Mouse (Mus musculus) erythroid progenitor cell, adult 5-6 weeks (primary cell): ENCODE results near the gene Ntrk3. TPM values are rescaled to one million over a fixed set of nuclear protein-coding genes. Genes with fewer than 3 reads are reported as not detected.

Experiments used
- ATAC-seq: replicated peaks from 2 replicates; pipeline ENCODE4 v1.8.0; 2016; ENCODE audit warnings: moderate number of reproducible peaks, mild to moderate bottlenecking, moderate TSS enrichment, inconsistent platforms; ENCODE audit not compliant: poor library complexity, low FRiP score, severe bottlenecking
- total RNA-seq, 2 experiments: library from RNA; stranded (forward) in 1 of 2; stranded (reverse) in 1 of 2; fragments of 150-400 nt in 1 of 2; fragments of 186-747, 209-891 nt in 1 of 2; gene quantifications; 2 replicates each; pipeline versions ENCODE4 v1.2.3 to v1.2.4; 2015 to 2017; ENCODE audit warnings: low replicate concordance in 2 of 2

The Ntrk3 gene
- total RNA-seq, 2 experiments from 2014 or later: 0.45 TPM; not detected in 1

- no peak for ATAC-seq
These were observed 189.1 kb downstream of the Ntrk3 start for GRCm38 (mm10) chr7:78548721-78549120.

- no peak for ATAC-seq
These were observed 191.3 kb downstream of the Ntrk3 start for GRCm38 (mm10) chr7:78546551-78546950.

GRCm38 (mm10) chr7:78542468-78542867, 195.3 kb downstream of the Ntrk3 start:
- no peak for ATAC-seq

- no peak for ATAC-seq
These were observed 207.5 kb downstream of the Ntrk3 start for GRCm38 (mm10) chr7:78530286-78530685.

- no peak for ATAC-seq
These were observed 209.8 kb downstream of the Ntrk3 start for GRCm38 (mm10) chr7:78528008-78528407.

- ATAC-seq: no peak
These were observed 210.2 kb downstream of the Ntrk3 start for GRCm38 (mm10) chr7:78527564-78527963.

- ATAC-seq: no peak
These were observed 217.4 kb downstream of the Ntrk3 start for GRCm38 (mm10) chr7:78520243-78520927.

GRCm38 (mm10) chr7:78519689-78520088, 218.1 kb downstream of the Ntrk3 start:
- ATAC-seq: no peak

GRCm38 (mm10) chr7:78518760-78519363, 218.9 kb downstream of the Ntrk3 start:
- no peak for ATAC-seq

GRCm38 (mm10) chr7:78515042-78515609, 222.7 kb downstream of the Ntrk3 start:
- no peak for ATAC-seq

- ATAC-seq: no peak
These were observed 230.7 kb downstream of the Ntrk3 start for GRCm38 (mm10) chr7:78507032-78507611.

GRCm38 (mm10) chr7:78500863-78501262, 236.9 kb downstream of the Ntrk3 start:
- ATAC-seq: no peak

GRCm38 (mm10) chr7:78499970-78500369, 237.8 kb downstream of the Ntrk3 start:
- no peak for ATAC-seq

GRCm38 (mm10) chr7:78498356-78498755, 239.5 kb downstream of the Ntrk3 start:
- ATAC-seq: no peak

GRCm38 (mm10) chr7:78497819-78498218, 240.0 kb downstream of the Ntrk3 start:
- no peak for ATAC-seq

- ATAC-seq: no peak
These were observed 244.2 kb downstream of the Ntrk3 start for GRCm38 (mm10) chr7:78493591-78493990.

- no peak for ATAC-seq
These were observed 246.6 kb downstream of the Ntrk3 start for GRCm38 (mm10) chr7:78491176-78491575.

- no peak for ATAC-seq
These were observed 253.5 kb downstream of the Ntrk3 start for GRCm38 (mm10) chr7:78484290-78484689.

- ATAC-seq: no peak
These were observed 254.1 kb downstream of the Ntrk3 start for GRCm38 (mm10) chr7:78483729-78484128.

- ATAC-seq: no peak
These were observed 254.8 kb downstream of the Ntrk3 start for GRCm38 (mm10) chr7:78483061-78483460.

- no peak for ATAC-seq
These were observed 258.9 kb downstream of the Ntrk3 start for GRCm38 (mm10) chr7:78478881-78479280.
